Mouse (Mus musculus): ENCODE measurements around the gene Ap5b1.

Gene Ap5b1

DNA sequence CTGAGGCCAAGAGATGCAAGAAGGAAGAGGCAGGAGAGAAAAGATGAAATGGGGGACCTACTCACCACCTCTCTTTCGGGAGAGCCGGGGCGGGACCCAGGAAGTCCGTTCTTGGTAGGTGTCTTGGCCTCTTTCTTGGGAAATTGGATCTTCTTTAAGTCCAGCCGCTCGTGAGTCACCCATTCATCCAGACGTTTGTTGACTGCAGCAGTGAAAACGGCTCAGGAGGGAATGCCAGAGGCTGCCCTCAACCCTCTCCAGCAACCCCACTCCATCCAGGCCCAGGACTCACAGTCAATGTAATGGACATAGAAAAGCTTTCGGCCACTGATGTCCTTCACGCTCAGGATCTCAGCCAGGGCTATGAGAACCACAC is 41.3 kb downstream of the Ap5b1 start:
- in situ Hi-C loops (cut with MboI, MseI): no loop called here

DNA sequence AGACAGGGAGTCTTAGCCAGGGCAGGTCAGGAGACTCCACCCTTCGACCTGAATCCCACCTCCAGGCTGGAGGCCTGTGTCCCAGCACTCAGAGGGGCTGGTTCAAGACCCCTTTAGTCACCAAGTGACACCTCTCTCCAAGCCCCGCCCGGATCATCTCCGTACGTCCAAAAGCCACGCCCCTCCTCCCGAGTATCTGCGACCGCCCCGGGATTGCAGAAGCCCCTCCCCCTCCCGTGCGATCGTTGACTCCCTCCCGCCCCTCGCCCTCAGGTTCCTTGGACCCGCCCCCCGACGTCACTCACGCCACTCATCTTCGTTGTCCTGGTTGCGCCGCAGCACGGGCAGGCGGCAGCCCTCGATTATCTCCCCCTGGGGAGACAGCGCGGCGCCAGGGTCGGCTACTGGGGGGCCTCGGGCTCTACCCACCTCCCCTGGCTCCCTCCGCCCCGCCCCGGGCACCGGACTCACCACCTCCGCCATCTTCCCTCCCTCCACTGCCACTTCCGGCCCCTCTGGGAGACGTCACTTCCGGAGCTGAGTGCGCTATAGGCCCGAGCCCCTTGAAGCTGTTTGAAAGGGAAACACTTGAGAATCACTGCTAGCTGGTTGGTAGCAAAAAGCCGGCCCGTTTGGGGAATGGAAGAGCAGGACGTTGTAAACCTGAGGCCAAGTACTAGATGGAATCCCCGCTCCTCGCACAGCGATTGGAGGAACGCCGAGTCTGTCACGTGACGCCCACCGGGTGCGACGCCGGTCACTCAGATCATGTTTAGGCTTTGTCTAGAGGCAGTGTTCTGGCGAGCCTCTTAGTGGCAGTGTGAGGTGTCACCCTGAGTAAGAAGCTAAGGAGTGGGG is 42.0 kb downstream of the Ap5b1 start, which contains the start of gene Kat5:
Kat5 (minus strand) TSS at position 691 of the 858 bp plus-strand sequence.
- in situ Hi-C loops (cut with MboI, MseI): no loop called here

DNA sequence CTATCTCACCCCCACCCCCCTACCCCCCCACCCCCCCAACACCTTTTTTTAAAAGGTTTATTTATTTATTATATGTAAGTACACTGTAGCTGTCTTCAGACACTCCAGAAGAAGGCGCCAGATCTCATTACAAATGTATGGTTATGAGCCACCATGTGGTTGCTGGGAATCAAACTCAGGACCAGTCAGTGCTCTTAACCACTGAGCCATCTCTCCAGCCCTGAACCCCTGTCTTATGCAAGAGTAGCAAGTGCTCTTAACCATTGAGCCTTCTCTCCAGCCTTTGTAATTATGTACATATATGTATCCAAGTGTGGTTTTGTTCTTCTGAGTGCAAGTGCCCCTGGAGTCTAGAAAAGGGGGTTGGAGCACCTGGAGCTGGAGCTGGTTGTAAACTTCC is 44.1 kb downstream of the Ap5b1 start:
- in situ Hi-C loops (cut with MboI, MseI): no loop called here

DNA sequence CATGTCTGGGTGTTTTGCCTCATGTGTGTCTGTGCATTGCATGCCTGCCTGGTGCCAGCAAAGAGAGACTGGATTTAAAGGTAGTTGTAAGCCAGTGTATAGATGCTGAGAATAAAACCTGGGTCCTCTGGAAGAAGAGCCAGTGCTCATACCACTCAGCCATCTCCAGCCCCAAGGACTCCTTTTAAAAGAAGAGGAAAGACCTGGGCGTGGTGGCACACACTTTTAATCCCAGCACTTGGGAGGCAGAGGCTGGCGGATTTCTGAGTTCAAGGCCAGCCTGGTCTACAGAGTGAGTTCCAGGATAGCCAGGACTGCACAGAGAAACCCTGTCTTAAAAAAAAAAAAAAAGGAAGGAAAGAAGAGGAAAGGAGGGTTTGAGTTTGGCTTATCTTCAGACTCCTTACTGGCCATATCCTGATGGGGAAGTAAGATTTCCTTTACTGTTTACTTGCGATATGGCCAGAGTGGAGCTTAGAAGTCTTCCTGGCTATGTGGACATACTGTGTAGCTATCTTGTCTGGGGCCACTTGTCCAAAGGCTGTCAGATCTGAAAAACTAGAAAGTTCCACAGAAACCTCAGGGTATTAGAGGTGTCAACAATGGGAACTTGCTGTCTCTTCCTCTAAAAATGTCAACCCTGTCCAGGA is 45.1 kb downstream of the Ap5b1 start:
- in situ Hi-C loops (cut with MboI, MseI): no loop called here

DNA sequence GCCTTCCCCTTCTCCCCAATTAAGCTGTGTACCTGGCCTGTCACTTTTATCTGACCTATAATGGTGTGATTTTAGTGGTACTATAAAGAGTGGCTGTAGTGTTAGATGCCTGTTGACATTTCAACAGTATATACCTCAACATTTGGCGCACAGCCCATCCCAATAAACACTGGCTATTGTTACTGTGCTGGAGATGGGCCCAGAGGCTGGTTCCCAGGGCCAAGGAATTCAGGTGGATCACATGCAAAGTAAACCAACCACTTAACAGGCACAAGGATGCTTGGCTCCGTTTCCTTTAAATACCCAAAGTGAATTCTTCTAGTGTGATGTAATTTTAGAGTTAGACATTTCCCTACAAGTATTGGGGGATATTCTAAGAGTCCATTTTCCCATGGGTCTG is 47.1 kb downstream of the Ap5b1 start:
- in situ Hi-C loops (cut with MboI, MseI): no loop called here

DNA sequence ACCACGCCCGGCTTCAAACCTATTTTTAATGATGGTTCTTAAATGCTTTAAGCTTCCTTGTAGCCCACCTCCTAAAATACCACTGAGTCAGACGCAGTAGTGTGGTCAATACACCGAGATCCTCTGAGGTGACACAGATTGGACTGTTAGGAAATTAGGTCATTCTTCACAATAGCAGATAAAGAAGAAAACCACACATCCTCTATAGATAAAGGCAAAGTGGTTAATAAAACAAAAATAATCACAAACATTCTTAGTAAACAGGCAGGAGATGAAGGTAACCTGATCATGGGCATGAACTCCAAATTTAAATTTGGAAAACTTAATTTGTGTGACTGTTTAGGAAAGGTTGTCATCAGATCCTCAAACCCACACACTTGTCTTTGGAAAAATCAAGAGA is 52.2 kb downstream of the Ap5b1 start:
- in situ Hi-C loops (cut with MboI, MseI): no loop called here

All from T-helper 17 cell (primary cell).